Mouse (Mus musculus) kidney, adult 2 months (tissue): ENCODE data around the gene Dapk1.

Source experiments
- CTCF ChIP-seq: fragments of 200-500 bp; conservative IDR thresholded peaks from 2 replicates; pipeline ENCODE4 v1.5.1; 2011; ENCODE audit warnings: low read depth, mild to moderate bottlenecking, control low read depth, low read length, moderate library complexity, mixed read lengths; ENCODE audit not compliant: insufficient read depth, insufficient read length
- POLR2A ChIP-seq: fragments of 200-500 bp; IDR thresholded peaks from one replicate; pipeline ENCODE4 v1.6.1; 2011; ENCODE audit warnings: low read depth, low read length, control low read depth

DNA sequence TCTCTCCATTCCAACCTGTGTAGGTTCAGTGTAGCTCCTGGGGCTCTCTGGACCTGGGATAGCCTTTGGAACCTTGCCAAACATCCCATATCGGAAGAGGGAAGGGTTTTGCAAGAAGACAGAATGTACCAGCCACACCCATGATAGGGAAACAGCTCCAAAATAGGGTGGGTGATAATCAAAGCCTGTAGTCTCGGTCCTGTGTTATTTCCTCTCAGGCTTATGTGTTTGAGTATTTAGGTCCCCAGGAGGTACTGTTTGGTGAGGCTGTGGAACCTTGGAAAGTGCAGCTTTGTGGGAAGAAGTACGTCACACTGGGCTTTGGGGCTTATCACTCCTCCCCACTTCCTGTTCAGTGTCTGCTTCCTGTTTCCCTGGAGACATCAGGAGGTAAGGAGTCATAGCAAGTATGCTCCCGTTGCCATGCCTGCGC, 42.7 kb downstream of the Dapk1 start:
- TF ChIP-seq CTCF (no peak), POLR2A (no peak)
